Mouse (Mus musculus) megakaryocyte, embryonic 14.5 days (primary cell): ENCODE data around the gene Gab1. TPM values are rescaled to one million over a fixed set of nuclear protein-coding genes. Genes with fewer than 3 reads are reported as not detected.

Source experiments
- H3K27me3 ChIP-seq: replicated peaks from 2 replicates; pipeline ENCODE3; 2012; ENCODE audit warnings: inconsistent platforms
- H3K36me3 ChIP-seq: replicated peaks from 2 replicates; pipeline ENCODE3; 2012; ENCODE audit warnings: low read length, inconsistent platforms, mixed read lengths
- H3K4me1 ChIP-seq: 2 replicates; pipeline ENCODE4 v1.6.1; 2012; ENCODE audit warnings: inconsistent platforms
- H3K4me3 ChIP-seq: replicated peaks from 2 replicates; pipeline ENCODE3; 2012; ENCODE audit warnings: moderate library complexity, mild to moderate bottlenecking, inconsistent platforms
- H3K9me3 ChIP-seq: 2 replicates; pipeline ENCODE4 v1.6.1; 2012; ENCODE audit warnings: inconsistent platforms
- FLI1 ChIP-seq: IDR thresholded peaks from 2 replicates; pipeline ENCODE4 v1.6.1; 2012; ENCODE audit warnings: low read length, inconsistent platforms, mixed read lengths
- GATA1 ChIP-seq: IDR thresholded peaks from 3 replicates; pipeline ENCODE4 v1.6.1; 2012; ENCODE audit warnings: mixed read lengths, low read length, inconsistent platforms, borderline replicate concordance
- polyA plus RNA-seq: library from polyadenylated mRNA; stranded (reverse); fragments of >175 nt; gene quantifications from 2 replicates; pipeline ENCODE4 v1.2.3, GENCODE M21; 2012; ENCODE audit warnings: low replicate concordance; ENCODE audit not compliant: insufficient read depth

The Gab1 gene
- polyA plus RNA-seq, 1 experiment, result 3.2 TPM

DNA sequence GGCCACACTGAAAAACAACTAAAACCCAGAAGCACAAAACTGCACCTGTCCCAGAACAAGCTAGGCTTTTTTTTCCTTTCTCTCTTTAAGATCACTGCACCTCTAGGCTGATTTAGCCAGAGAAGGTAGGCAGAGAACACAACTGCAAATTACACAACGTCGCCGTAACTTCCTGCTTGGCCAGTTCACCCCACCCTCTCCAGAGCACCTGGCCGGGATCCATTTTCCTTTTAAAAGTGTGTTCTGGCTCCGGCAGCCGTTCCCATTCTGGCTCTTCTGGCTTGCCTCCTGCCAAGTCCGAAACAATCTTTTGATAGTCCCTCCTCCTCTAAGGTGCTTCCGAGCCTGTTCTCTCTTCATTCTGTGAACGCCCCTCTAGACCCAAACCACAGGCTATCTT lies 32.4 kb downstream of the Gab1 start:
- Histone ChIP-seq H3K36me3 (no peaks in the 10 kb centered on the region), H3K4me1 (peaks cover 22% of the 10 kb centered on the region), H3K4me3 (no peak overlapping the region), H3K27me3 (peaks cover 4% of the 10 kb centered on the region), H3K9me3 (no peaks in the 10 kb centered on the region)
- TF ChIP-seq FLI1 (no peak), GATA1 (no peak)

DNA sequence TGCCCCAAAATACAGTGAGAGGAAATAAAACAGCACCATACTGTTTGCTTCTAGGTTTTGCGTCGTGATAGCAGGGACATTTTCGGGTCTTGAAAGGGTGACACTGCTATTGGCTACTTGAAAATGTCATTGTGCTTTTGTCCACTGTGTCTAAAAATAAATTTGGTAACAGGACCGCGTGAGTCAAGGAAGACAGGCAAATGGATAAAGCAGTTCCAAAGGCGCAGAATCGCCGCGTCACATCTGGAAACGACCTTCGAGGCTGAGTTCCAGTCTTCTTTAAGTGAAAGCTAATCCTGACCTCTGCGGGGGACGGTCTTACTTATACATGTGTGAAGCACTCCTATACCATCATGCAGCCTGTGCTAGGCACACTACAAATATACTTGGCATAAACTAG lies 35.0 kb downstream of the Gab1 start:
- Histone ChIP-seq H3K4me1 (peaks cover 8% of the 10 kb centered on the region), H3K4me3 (no peak overlapping the region), H3K36me3 (no peaks in the 10 kb centered on the region), H3K9me3 (no peaks in the 10 kb centered on the region), H3K27me3 (peaks cover 14% of the 10 kb centered on the region)
- TF ChIP-seq FLI1 (no peak), GATA1 (no peak)

DNA sequence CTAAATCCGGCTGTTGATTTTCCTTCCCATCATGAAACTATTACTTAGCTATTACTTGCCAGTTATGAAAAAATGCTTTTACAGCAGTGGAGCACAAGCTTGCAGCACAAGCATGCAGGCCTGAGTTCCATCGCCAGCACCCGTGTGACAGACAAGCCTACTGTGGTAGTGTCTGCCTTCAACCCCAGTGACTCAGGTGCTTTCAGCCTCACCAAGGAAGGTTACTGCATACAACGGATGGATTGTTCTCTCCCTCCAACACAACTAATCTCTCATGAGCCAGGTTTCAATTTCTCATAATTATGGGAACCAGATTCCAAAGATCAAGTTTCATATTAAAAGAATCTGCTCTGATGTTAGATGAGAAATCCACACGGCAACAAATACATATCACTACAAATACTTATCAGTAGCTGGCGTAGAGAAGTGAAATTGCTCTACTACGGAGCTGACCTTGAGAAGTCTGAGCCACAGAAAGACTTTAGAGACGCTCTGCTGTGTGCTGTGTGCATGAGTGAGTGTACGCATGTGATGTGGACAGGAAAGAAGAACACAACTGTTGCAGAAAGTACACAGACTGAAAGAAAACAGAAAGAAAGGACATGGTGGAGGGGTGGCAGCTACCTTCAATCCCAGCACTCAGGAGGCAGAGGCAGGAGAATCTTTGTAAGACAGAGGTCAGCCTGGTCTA lies 36.4 kb downstream of the Gab1 start:
- TF ChIP-seq GATA1, result no peak
- Histone ChIP-seq H3K9me3 (no peaks in the 10 kb centered on the region), H3K4me3 (no peak overlapping the region), H3K4me1 (peaks cover 8% of the 10 kb centered on the region), H3K27me3 (peaks cover 14% of the 10 kb centered on the region), H3K36me3 (no peaks in the 10 kb centered on the region)

DNA sequence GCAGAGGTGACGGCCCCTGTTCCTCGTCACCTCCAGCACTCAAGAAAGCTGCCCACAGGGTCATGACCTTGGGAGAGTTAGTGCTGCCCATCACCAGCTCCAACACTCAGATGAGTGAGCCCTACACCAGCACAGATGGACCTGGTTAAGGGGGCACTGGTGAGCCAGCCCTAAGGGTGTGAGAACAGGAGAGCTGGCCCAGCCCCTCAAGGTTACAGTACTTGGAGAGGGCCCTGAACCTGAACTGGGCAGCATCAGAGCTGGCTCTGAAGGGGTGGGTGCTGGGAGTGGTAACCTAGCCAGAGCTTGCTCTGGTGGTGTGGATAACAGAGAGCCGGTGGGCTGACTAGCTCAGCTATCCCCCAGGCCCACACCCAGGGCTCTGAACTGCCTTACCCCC lies 37.8 kb downstream of the Gab1 start:
- Histone ChIP-seq H3K36me3 (no peaks in the 10 kb centered on the region), H3K4me1 (peaks cover 8% of the 10 kb centered on the region), H3K4me3 (no peak overlapping the region), H3K9me3 (no peaks in the 10 kb centered on the region), H3K27me3 (peaks cover 12% of the 10 kb centered on the region)
- TF ChIP-seq FLI1 (no peak), GATA1 (no peak)

DNA sequence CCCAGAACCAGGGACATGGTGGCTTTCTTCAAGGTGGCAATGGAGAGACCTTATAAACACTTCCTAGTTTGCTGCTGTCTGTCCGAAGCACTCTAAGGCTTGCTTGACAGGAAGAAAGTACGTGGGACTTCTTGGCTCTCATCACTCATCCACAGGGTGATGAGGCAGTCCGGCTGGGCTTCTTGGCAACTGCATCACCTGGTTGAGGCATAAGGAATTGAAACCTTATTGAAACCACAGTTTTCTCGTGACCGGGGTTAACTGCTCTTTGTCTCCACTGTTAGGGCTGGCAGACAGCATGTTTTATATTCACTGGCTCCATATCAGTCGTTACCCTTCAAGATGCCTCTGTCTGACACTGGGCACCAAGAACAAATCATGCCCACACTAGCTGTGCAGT lies 40.2 kb downstream of the Gab1 start:
- Histone ChIP-seq H3K36me3 (no peaks in the 10 kb centered on the region), H3K4me1 (peaks cover 3% of the 10 kb centered on the region), H3K9me3 (no peaks in the 10 kb centered on the region), H3K27me3 (peaks cover 10% of the 10 kb centered on the region), H3K4me3 (no peak overlapping the region)
- TF ChIP-seq GATA1 (no peak), FLI1 (no peak)

DNA sequence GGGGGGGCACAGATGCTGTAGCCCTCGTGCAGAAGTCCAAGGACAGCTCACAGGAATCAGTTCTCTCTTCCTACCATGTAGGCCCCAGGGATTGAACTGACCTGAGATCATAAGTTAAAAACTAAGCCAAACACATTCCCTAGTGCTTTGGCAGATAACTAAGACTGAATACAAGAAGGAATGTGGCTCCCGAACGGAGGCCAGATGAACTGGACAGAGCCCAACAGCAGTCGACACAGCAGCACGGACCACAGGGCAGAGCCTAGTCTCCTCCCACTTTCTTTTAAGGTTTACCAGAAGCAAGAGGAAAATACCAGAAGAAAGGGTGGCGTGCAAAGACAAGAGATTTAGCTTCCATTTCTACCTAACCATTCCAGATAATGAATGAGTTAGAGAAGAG lies 42.1 kb downstream of the Gab1 start:
- no peak for TF ChIP-seq GATA1
- TF ChIP-seq FLI1, result no peak
- H3K27me3 ChIP-seq, result peaks cover 15% of the 10 kb centered on the region
- no peak overlapping the region for H3K4me3 ChIP-seq
- no peaks in the 10 kb centered on the region for H3K9me3 ChIP-seq
- no peaks in the 10 kb centered on the region for H3K36me3 ChIP-seq
- H3K4me1 ChIP-seq, result no peaks in the 10 kb centered on the region; the same call in 1 of the 2 replicates

DNA sequence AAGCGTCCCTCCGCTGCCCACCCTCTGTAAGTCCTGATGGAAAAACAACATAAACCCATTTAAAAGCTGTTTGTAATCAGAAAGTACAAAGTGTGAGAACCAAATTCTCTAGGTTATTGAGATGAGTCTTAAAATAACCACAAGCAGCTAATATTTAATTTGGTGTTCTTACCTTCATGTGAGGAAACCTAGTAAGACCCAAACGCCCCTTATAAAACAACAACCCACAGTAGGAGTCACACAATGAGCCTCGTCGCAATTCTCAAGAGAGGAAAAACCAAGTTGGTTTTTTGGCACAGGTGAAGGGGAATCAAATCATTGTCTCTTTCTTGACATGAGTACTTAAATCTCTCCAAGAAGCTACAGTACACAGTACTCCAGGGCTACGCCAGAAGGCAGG lies 44.9 kb downstream of the Gab1 start:
- TF ChIP-seq FLI1 (no peak), GATA1 (no peak)
- Histone ChIP-seq H3K36me3 (no peaks in the 10 kb centered on the region), H3K4me3 (no peak overlapping the region), H3K27me3 (peaks cover 6% of the 10 kb centered on the region), H3K9me3 (no peaks in the 10 kb centered on the region), H3K4me1 (no peaks in the 10 kb centered on the region)

DNA sequence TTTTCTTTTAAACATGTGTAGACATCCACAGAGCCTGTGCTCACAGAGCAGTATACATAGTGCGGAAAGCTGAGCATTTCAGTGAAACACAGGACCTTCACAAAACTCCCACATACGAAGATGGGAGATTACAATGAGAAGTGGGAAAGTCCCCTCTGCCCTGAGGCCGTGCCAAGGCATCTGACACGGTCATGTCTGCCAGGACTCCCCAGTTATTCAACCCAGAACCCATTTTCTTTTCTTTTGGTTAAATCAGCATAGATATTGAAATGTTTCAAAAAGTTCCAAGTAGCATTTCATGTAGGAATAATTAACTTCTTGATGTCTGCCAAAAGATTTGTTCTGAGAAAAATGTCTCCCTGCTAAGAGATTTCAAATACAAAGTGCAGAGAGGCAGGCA lies 45.9 kb downstream of the Gab1 start:
- H3K9me3 ChIP-seq, result no peaks in the 10 kb centered on the region
- H3K4me3 ChIP-seq, result no peak overlapping the region
- H3K27me3 ChIP-seq, result peaks cover 6% of the 10 kb centered on the region
- no peaks in the 10 kb centered on the region for H3K36me3 ChIP-seq
- no peak for TF ChIP-seq GATA1
- no peak for TF ChIP-seq FLI1
- no peaks in the 10 kb centered on the region for H3K4me1 ChIP-seq

DNA sequence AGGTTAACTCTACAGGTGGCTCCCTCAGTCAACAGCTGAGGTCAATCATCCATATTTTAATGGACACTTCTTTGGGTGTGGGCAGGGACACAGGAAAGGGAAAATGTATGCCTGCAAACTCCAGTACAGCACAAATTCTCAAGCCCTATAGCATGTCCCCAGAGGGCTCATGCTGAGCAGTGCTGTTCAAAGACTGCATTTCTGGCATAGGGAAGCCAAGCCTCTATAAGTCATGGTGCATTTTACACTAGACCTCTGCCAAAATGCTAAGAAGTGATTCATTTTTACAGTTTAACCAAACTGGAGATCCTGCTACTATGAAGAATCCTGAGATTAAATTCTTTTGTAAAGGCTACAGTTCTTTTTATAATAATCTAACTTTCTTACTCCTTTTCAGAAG lies 47.8 kb downstream of the Gab1 start:
- Histone ChIP-seq H3K4me3 (no peak overlapping the region), H3K4me1 (no peaks in the 10 kb centered on the region), H3K36me3 (no peaks in the 10 kb centered on the region), H3K9me3 (no peaks in the 10 kb centered on the region), H3K27me3 (peaks cover 7% of the 10 kb centered on the region)
- TF ChIP-seq GATA1 (no peak), FLI1 (no peak)

DNA sequence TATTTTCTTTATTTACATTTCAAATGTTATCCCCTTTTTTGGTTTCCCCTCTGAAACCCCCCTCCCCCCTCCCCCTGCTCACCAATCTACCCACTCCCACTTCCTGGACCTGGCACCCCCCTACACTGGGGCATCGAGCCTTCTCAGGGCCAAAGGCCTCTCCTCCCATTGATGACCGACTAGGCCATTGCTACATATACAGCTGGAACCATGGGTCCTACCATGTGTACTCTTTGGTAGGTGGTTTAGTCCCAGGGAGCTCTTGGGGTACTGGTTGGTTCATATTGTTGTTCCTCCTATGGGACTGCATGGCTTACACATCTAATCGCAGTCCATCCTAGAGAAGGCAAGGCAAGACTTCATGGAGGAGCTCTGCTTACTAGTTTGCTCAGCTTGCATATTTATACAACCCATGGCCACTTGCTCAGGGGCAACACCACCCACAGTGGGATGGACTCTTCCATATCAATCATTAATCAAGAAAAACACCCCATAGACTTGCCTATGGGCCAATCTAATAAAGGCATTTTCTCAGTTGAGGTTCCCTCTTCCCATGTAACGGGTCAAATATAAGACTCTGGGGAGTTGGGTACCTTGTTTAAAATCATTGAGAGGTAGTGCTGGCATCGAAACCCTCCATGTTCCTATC lies 48.3 kb downstream of the Gab1 start:
- H3K4me1 ChIP-seq, result no peaks in the 10 kb centered on the region
- peaks cover 9% of the 10 kb centered on the region for H3K27me3 ChIP-seq
- H3K4me3 ChIP-seq, result no peak overlapping the region
- H3K36me3 ChIP-seq, result no peaks in the 10 kb centered on the region
- TF ChIP-seq GATA1 (no peak), FLI1 (no peak)
- no peaks in the 10 kb centered on the region for H3K9me3 ChIP-seq
